Mouse (Mus musculus): ENCODE measurements around the gene C77080.

GRCm38 (mm10) chr4:129191691-129192090 is 69.5 kb downstream of the C77080 start:
- TF ChIP-seq EP300 (optimal IDR thresholded peaks at IDR 0.05) (no peak), CTCF (IDR thresholded peaks at IDR 0.05; ENCODE audit: low read depth) (no peak)
